Mouse (Mus musculus) testis, adult 2 months (tissue): ENCODE results near the gene Xpnpep2. TPM values are rescaled to one million over a fixed set of nuclear protein-coding genes. Genes with fewer than 3 reads are reported as not detected.
A peak's percentile ranks its signal among the peaks of the same experiment; 100 is the strongest.

Experiments used
- H3K27ac ChIP-seq: fragments of 200-500 bp; 2 replicates; pipeline ENCODE4 v1.5.1; 2012; ENCODE audit warnings: low read depth, low read length; ENCODE audit not compliant: control insufficient read depth, insufficient read depth
- H3K27me3 ChIP-seq: fragments of 200-500 bp; 2 replicates; pipeline ENCODE4 v1.6.1; 2012; ENCODE audit warnings: mild to moderate bottlenecking, low read length, moderate library complexity; ENCODE audit not compliant: control insufficient read depth, insufficient read depth
- H3K36me3 ChIP-seq: fragments of 200-500 bp; 2 replicates; pipeline ENCODE4 v1.6.1; 2012; ENCODE audit warnings: mild to moderate bottlenecking, low read length; ENCODE audit not compliant: control insufficient read depth, insufficient read depth
- H3K4me1 ChIP-seq: fragments of 200-500 bp; 2 replicates; pipeline ENCODE4 v1.6.1; 2012; ENCODE audit warnings: low read length; ENCODE audit not compliant: control insufficient read depth, insufficient read depth
- H3K4me3 ChIP-seq: fragments of 200-500 bp; 2 replicates; pipeline ENCODE4 v1.5.1; 2012; ENCODE audit warnings: low read depth, mild to moderate bottlenecking, low read length, moderate library complexity, mixed read lengths; ENCODE audit not compliant: control insufficient read depth
- CTCF ChIP-seq: fragments of 200-500 bp; IDR thresholded peaks from 2 replicates; pipeline ENCODE4 v1.5.1; 2012; ENCODE audit warnings: low read depth, mild to moderate bottlenecking, inconsistent platforms, low read length, moderate library complexity; ENCODE audit not compliant: control insufficient read depth, insufficient read depth, insufficient replicate concordance
- POLR2A ChIP-seq: fragments of 200-500 bp; IDR thresholded peaks from 2 replicates; pipeline ENCODE4 v1.6.1; 2012; ENCODE audit warnings: low read depth, mild to moderate bottlenecking, inconsistent platforms, low read length, moderate library complexity; ENCODE audit not compliant: control insufficient read depth
- polyA plus RNA-seq: library from polyadenylated mRNA; depleted of rRNA; stranded (reverse); fragments of >200 nt; gene quantifications from 2 replicates; pipeline ENCODE4 v1.2.3, GENCODE M21; 2012

Xpnpep2 gene
- polyA plus RNA-seq, 1 experiment: 0.16 TPM

- Histone ChIP-seq H3K4me3 (no peak overlapping the region), H3K27ac (no peak overlapping the region), H3K27me3 (no peaks in the 10 kb centered on the region), H3K36me3 (no peaks in the 10 kb centered on the region), H3K4me1 (no peaks in the 10 kb centered on the region)
- TF ChIP-seq POLR2A (no peak), CTCF (no peak)
These were observed 31.6 kb upstream of the Xpnpep2 start for GRCm38 (mm10) chrX:48076806-48077425.

- no peak for TF ChIP-seq CTCF
- TF ChIP-seq POLR2A: no peak
- H3K36me3 ChIP-seq: no peaks in the 10 kb centered on the region
- H3K27me3 ChIP-seq: no peaks in the 10 kb centered on the region
- H3K4me3 ChIP-seq: no peak overlapping the region
- no peaks in the 10 kb centered on the region for H3K4me1 ChIP-seq
- H3K27ac ChIP-seq: no peak overlapping the region
These were observed 26.2 kb upstream of the Xpnpep2 start for GRCm38 (mm10) chrX:48082364-48082763.

GRCm38 (mm10) chrX:48092129-48092528 is 16.4 kb upstream of the Xpnpep2 start:
- H3K4me3 ChIP-seq: no peak overlapping the region
- TF ChIP-seq CTCF (no peak), POLR2A (no peak)
- no peaks in the 10 kb centered on the region for H3K4me1 ChIP-seq
- no peaks in the 10 kb centered on the region for H3K36me3 ChIP-seq
- no peaks in the 10 kb centered on the region for H3K27me3 ChIP-seq
- no peak overlapping the region for H3K27ac ChIP-seq

- TF ChIP-seq POLR2A (no peak), CTCF (peak; percentile 8; the same call in 1 of the 2 replicates)
- Histone ChIP-seq H3K27ac (no peak overlapping the region), H3K4me3 (no peak overlapping the region), H3K27me3 (no peaks in the 10 kb centered on the region), H3K36me3 (no peaks in the 10 kb centered on the region), H3K4me1 (no peaks in the 10 kb centered on the region)
These were observed 15.0 kb upstream of the Xpnpep2 start for GRCm38 (mm10) chrX:48093555-48093954.

GRCm38 (mm10) chrX:48094658-48095057 is 13.9 kb upstream of the Xpnpep2 start:
- Histone ChIP-seq H3K27ac (no peak overlapping the region), H3K36me3 (no peaks in the 10 kb centered on the region), H3K27me3 (no peaks in the 10 kb centered on the region), H3K4me1 (no peaks in the 10 kb centered on the region), H3K4me3 (no peak overlapping the region)
- peak; percentile 47; the same call in 1 of the 2 replicates for TF ChIP-seq CTCF
- no peak for TF ChIP-seq POLR2A

- Histone ChIP-seq H3K4me1 (no peaks in the 10 kb centered on the region), H3K4me3 (no peak overlapping the region), H3K27me3 (no peaks in the 10 kb centered on the region), H3K27ac (no peak overlapping the region), H3K36me3 (no peaks in the 10 kb centered on the region)
- TF ChIP-seq CTCF: no peak
- TF ChIP-seq POLR2A: no peak
These were observed 11.9 kb upstream of the Xpnpep2 start for GRCm38 (mm10) chrX:48096580-48096979.

- TF ChIP-seq CTCF (no peak), POLR2A (no peak)
- no peak overlapping the region for H3K27ac ChIP-seq
- H3K27me3 ChIP-seq: no peaks in the 10 kb centered on the region
- H3K36me3 ChIP-seq: no peaks in the 10 kb centered on the region
- no peaks in the 10 kb centered on the region for H3K4me1 ChIP-seq
- no peak overlapping the region for H3K4me3 ChIP-seq
These were observed 9.9 kb upstream of the Xpnpep2 start for GRCm38 (mm10) chrX:48098470-48099129.
